Mouse (Mus musculus) adipocyte (in vitro differentiated cells): ENCODE measurements around the gene Emc3.

Experiments used
- DNase-seq: peaks from one replicate; pipeline ENCODE4 v3.0.0-alpha.2; 2016; ENCODE audit warnings: low spot score

The Emc3 gene

DNA sequence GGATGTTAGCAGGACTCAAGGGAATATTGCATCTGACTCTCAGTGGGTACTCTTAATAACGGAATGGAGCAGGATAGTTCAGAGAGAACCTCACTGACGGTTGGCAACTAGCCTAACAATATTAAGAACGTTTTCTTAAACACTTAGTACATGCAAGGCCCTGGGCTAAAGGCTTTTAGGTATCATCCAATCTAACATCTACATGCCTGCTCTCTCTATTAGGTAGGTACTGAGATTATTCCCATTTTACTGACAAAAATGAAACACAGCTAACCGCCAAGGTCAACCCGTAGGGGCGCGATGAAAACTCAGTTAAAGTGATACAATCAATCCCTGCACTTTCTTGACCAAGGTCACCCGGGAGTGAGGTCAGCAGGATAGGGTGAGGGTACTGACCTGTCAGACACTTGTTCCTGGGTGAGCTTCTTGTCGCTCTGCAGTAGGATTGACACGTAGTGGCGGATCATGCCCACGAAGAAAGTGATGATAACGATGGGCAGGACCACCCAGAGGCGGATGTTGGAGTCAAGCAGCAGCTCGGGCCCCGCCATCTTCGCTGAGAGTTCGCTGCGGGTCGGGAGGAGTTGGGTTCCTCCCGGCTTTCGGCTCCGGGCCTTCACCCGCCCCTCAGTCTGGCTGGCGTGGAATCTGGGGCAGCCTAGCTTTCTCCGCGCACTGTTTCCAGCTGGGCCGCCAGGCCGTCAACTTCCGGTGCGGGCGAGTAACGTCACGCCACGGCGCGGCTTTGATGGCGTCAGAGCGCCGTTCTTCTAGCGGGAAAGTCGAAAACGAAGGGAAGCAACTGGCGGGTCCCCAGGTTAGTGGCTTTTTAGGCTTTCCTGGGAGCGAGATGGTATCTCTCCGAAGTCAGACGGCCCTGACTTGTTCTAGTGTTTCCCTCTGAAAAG, at the start of gene Emc3, which contains the start of gene Fancd2:
TSS of gene Emc3 (minus strand) at position 721 of the 908 bp plus-strand sequence.
TSS of gene Fancd2 (plus strand) at position 751 of the 908 bp plus-strand sequence.
- peak; percentile 87 for DNase-seq

DNA sequence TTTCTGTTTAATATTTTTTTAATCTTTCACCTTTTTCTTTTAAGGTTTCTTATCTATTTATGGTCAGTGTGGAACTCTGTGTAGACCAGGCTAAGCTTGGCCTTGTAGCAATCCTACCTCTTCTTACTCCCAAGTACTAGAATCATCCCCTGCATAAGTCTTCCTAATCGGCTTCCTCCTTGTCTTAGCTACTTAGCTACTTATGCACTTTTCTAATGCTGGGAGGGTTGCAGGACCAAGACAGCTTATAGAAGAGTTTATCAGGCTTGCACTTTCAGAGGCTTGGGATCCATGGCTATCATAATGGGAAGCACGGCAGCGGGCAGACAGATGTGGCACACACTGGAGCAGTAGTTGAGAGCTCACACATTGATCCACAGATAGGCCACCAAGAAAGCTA, 47.9 kb upstream of the Emc3 start:
- DNase-seq = no peak

DNA sequence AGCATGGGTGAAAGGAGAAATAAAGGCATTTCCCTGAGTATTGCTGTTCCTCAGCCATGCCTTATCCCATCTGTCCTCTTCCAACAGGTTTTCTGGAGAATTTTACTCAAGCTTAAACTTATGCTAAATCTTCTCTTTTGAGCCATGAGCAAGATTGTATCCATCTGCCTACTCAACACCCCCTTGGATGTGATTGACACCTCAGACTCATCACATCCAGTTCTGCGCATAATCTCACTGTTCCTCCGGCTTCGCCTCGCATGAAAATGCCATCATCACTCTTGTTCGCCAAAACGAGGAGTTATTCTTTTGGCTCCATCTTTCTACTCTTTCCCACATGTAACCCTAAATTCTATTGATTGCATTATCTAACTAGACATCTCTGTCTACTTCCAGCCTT, 44.6 kb upstream of the Emc3 start:
- no peak for DNase-seq

DNA sequence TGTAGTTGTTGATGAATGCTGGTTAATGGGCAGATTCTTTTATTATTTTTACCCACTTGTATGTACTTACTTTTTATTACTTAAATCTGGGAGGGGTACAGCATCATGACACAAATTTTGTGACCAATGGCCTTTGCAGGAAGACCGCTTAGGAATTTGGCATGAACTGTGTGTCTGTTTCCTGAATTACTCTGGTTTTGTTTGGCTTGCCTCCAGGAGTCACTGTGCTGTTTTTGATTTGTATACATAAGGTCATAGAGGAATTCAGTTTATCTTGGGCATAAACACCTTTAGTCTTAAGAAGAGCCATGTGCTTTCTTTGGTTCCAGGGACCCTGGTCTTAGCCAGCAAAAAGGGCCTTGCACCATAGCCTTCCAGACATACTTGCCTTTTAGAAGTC, 33.1 kb upstream of the Emc3 start:
- peak; percentile 15 for DNase-seq

DNA sequence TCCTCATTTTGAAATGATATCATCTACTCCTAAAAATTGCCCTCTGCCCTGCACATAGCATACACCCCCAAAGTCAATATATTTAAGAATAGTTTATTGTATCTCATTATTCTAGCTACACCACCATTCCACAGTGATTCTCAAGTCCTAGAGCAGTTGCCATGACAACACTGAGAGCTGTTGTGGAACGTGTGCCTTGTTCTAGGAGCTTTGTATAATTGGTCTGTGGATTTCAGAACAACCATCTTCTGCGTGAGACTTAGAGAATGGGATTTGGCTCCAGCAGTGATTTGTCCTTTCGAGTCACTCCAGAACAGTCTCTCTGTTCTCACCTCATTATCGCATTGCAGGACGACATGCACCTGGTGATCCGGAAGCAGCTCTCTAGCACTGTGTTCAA, 28.3 kb upstream of the Emc3 start:
- no peak for DNase-seq

DNA sequence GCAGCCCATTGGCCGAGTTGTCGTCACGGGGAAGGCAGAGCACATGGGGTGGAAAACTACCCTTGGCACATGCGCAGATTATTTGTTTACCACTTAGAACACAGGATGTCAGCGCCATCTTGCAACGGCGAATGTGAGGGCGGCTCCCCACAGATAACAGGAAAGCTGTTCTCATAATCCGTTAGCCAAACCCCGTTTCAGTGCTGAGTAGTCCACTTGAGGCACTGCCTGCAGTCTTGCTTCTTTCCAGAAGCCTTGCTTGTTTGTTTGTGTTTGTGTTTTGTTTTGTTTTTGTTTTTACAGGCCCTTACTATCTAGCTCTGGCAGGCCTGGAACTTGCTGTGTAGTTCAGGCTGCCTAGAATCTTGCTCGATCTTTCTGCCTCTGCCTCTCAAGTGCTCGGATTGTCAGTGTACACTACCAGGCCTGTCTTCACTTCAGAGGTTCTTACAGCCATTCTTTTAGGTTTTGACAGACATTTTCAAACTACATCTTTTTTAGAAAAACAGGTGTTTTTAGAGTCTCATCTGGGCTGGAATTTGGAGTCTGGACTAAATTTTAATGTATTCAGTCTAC, 12.5 kb upstream of the Emc3 start:
- DNase-seq = no peak

DNA sequence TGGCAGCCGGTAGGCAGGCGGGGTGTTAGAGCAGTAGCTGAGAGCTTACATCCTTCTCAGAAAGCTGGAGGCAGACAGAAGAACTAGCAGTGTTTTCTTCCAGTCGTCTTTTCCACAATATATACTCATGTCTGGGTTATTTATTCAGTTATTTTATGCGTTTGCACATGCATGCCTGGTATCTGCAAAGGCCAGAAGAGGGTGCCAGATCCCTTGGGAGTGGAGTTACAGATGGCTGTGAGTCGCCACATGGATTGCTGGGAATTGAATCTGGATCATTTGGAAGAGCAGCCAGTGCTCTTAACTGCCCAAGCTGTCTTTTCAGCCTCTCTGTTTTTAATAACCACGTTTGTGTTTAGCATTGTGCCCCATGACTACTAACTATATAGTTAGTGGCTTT, 10.2 kb upstream of the Emc3 start:
- DNase-seq = no peak

DNA sequence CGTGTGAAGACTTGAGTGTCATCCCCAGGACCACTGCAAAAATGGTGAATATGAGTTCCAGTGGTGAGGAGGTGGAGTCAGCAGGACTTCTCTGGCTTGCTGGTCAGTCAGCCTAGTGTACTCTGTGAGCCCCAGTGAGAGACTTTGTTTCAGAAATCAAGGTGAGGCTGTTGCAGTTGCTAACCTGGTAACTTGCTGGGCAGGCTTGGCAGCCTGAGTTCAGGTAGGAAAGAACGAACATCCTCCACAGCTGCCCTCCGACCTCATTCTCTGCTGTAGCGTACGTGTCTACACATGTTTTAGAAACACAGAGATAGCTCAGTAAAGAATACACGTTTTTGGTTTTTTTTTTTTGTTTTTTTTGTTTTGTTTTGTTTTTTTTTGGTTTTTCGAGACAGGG, 3.4 kb upstream of the Emc3 start:
- no peak for DNase-seq

DNA sequence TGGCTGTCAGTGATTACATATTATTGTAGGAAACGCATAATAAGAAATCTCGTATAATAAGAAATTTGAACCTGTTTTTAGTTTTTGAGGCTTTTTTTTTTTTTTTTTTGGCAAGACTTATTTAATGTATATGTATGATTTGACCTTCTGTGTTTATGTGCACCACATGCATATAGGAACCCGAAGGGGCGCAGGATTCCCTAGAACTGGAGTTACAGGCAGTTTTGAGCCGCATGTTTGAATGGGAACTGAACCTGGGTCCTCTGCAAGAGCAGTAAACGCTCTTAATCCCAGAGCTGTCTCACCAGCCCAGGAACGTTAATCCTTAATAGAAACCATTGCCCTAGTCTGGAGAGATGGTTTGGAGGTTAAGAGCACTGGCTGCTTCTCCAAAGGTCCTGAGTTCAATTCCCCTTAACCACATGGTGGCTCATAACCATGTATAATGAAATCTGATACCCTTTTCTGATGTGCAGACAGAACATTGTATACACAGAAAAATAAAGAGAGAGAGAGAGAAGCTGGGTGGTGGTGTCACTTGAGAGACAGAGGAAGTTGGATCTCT, 470 bp upstream of the Emc3 start:
- no peak for DNase-seq

DNA sequence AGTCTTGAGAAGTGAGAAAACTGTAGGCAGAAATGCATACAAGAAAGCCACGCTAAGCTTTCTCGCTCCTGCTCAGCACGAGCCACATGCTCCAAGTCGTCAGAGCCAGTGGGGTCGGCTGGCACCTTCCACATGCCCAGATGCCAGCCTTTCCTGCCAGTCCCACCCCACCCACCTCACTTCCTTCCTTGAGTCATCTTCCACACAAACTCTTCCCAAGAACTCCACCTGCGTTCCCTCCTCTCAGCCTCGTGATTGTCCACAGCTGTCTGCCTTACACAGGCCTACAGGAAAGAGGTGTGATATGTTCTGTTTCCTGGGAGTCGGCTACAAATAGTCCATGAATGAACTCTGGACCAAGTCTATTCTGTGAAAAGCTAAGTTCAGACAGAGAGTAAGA, 8.0 kb downstream of the Emc3 start:
- no peak for DNase-seq

DNA sequence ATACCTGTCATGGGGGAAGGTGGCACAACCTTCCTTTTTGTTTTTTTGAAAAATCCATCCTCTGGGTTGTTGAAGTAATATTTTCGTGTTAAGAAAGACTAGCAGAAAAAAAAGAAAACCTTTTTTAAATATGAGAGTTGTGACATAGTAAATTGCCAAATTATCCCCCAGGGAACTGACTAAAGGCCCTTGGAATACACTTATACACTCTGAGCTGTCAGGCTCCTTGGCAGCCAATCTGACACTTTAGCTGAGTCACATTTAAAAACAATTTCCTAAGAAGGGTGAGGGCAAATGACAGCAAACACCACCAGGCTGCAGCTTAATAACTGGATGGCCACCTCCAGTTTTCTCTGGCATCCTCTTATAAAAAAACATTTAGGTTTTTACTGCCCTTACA, 9.1 kb downstream of the Emc3 start:
- DNase-seq = peak; percentile 94

DNA sequence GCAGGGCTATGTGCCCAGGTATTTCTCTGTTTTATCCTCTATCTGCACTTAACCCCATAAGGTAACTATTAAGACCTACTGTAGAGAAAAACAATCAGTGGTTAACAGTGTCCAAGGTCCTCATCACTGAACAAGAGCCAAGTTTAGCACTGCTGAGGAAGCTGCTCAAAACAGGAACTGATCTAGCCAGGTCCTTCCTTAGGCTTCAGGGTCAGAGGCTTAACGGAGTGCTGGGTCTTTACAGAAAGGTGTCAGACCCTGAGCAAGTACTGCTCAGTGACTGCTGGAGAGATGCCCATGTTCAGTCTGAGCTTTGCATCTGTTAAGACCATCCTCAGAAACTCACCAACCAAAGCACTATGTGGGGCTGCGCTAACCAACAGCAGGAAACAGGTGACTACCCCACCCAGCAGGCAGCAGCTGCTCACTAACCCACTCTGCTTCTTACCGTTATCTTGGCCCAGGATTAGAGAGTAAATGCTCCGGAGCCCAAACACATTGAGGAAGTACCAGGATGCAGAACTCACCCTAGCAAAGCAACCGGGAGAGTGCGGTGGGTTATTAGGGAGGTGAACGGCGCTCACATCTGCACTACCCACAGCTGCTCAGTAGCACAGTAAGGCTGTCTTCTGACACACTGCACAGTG, 13.9 kb downstream of the Emc3 start:
- no peak for DNase-seq

DNA sequence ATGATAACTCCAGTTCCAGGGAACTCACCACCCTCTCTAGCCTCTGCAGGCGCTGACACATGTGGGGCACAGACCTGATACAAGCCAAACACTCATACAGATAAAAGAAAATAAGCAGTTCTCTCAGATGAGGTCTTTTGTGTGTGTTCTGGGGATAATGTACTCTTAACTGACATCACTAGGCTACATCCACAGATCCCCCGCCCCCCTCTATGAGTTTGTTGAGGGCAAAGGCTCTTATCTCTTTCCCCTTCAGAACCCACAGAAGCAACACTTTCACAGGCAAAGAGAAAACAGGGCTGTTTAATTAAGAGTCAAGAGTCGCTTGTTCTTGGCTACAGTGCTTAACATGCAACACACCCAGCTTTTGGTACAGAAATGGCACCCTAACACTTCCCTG, 16.9 kb downstream of the Emc3 start:
- no peak for DNase-seq

DNA sequence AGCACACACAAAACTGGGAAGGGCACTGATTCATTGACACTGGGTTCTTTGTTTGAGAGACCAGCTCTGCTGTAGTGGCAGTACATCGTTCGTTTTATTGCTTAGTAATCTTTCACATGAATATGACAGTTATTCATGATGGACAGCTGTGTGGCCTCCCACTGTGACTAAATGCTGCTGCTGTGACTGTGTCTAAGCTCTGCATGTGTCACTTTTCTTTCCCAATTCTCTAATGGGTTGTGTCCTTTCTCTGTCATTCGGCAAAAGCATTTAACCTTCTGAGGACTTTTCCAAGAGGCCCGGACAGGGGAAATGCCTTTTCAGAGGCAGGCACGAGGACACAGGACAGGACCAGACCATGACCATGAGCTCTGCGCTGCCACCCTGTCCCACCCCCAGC, 17.5 kb downstream of the Emc3 start:
- DNase-seq = no peak

DNA sequence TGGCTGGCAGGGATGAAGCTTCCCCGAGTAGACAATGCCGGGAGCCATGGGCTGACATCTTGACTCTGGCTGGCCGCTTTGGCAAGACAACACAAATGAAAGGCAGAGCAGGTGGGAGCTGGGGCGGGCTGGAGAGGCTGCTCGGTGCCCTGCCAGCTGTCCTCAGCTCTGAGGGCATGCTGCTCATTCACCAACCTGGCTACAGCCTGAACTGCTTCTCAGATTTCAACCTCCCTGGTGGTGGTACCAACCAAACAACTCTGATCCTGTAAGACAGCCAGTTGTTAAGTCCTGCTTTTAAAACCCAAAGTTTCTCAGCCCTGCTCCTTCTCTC, 22.5 kb downstream of the Emc3 start:
- DNase-seq = no peak

DNA sequence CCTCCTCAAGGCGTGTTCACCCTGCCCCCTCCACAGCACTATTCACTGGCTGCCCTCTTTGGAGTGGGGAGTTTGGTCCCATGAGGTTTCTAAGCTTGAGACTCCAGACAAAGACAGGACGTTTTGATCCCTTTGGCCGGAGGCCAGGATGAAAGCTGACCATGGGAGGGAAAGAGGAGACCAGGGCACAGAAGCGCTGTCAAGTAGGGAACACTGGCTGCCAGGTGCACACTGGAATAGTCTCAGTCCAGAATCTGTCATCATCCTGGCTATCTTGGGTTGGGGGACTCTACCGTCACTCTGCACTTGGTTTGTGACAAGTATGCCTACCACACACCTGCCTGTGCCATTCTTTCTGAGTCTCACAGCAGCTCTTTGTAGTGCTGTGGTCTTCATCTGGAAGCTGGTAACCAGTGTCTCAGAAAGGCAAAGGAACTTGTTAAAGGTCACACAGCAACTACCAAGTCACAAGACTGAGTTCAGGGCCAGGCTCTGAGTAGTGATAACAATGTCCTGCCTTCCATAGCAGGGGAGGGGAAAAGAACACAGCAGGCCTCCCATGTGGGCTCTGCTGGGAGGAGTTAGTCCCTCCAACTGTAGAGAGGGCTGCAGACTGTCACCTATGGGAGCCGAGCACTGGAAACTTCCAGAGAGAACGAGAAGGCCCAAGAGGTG, 23.0 kb downstream of the Emc3 start:
- peak; percentile 48 for DNase-seq

DNA sequence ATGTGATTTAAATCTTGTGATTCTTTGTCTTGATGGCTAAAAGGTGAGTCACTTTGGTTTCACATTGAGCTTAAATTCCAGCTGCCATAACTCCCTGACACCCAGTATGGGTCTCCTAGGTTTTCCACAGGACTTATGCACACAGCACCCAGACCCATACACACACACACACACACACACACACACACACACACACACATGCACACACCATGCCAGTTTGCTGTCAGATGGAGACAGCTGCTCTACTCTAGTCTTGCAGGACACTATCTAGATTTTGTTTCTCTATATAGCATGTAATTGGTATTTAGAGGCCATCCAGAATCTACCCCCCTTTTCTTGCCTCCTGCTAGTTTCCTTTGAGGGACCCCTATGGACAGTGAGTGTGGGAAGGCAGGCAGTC, 24.3 kb downstream of the Emc3 start:
- no peak for DNase-seq

DNA sequence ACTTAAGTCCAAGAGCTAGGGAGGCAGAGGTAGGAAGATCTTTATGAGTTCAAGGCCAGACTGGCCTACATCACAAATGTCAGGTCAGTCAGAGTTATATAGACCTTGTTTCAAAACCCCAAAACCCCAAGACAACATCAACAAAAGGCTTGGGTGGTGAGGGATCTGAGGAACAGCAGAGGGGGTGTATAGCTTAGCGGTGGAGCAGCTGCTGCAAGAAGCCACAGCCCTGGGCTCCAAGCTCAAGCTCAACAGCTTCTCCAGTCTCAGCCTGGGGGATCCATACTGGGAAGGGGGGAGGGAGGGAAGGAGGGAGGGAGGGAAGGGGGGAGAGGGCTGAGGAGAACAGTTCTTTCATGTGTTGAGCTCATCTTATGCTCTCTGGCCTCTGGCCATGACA, 25.8 kb downstream of the Emc3 start:
- no peak for DNase-seq

DNA sequence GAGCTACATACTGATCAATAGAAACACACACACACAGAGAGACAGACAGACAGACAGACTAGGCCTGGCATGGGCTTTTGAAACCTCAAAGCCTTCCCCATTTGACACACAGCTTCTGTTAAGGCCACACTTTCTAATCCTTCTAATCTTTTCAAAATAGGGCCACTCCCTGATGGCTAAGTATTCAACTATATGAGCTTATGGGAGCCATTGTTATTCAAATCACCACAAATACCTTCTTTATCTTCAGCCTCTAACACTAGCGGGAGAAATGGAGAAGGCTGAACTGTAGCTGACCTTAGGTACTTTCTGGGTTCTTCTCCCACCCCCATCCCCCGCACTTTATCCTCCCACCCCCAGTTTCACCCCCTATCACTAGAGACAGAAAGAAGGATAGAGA, 28.7 kb downstream of the Emc3 start:
- no peak for DNase-seq

DNA sequence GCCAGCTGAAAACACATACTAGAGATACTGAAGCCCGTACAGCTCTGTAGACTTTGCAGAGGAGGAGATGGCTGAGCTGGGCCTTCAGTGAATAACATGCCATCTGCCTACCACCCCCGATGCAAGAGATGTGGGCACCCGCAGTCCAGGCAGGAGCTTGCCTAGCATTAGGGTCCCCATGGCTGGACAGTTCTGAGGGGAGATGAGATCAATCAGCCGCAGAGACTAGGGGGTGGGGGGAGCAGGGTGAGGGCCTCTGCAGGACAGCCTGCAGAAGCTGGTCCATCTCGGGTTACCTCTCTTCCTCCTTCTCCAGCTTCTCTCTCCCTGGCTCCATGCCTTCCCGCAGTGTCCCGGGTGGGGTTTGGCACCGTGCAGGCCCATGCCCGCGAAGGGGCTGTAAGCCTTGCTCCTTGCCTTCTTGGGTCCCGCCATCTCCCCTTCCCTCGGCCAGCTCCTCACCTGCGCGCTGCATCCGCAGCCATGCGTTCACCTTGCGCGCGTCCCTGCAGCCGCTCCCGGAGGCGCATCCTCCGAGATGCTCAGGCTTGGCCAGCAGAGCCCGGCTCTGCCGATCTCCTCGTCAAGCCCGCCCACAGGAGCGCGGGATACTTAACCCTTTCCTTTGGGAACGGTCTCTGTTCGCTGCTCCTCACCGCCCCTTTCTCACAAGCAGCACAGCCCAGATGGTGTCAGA, 29.9 kb downstream of the Emc3 start, which contains the start of gene Prrt3:
TSS of gene Prrt3 (minus strand) at position 544 of the 697 bp plus-strand sequence.
- no peak for DNase-seq

DNA sequence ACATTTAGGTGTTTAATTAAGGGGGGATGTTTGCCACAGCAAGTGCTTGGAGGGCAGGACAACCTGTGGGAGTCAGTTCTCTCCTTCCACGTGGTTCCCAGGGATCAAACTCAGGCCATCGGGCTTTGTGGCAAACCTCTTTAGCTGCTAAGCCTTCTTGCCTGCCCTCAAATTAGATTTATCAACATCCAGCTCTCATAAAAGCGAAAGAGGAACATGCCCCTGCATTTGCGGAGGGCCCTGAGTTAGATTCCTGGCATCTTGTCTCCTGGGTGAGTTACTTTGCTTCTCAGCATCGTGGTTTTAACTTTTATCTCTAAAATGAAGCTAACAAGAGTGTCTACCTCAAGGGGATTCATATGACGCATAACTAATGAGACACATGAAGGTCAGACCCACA, 32.1 kb downstream of the Emc3 start:
- no peak for DNase-seq
